Mouse (Mus musculus) mature B cell (primary cell): Measurements from ENCODE around the gene Olfr955.

Source experiments
- in situ Hi-C: fragments of 300-500 bp; cut with MboI; formaldehyde crosslinking; loops from 2 replicates; pipeline ENCODE4 v1.14.3; 2019

The Olfr955 gene

GRCm38 (mm10) chr9:39471844-39472243, at the start of gene Olfr955:
TSS of gene Olfr955 (minus strand) at chr9:39471944.
- in situ Hi-C loops: no loop called here

DNA sequence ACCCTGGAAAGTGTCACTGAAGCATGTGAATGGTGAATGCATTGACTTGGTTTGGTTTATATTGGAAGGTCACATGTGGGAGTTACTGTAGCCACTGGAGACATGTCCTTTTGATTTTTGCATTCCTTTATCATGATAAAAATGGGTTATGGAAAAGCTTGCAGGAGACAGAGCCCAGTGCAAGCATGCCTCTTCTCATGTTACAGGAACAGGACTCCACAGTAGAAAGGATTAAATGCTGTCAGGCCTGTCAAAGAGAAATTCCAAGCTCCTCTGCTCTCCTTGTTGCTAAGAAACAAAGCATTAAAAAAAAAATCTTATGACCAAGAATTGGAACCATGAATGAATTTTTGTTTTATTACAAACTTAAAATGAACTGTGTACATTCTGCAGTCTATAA, 46.9 kb upstream of the Olfr955 start:
- in situ Hi-C loops: no loop called here

- in situ Hi-C loops: no loop called here
These were observed 43.8 kb upstream of the Olfr955 start, which contains the start of gene Olfr957 for GRCm38 (mm10) chr9:39515531-39515930. TSS of gene Olfr957 (minus strand) at chr9:39515809.

- in situ Hi-C loops: no loop called here
These were observed 37.7 kb upstream of the Olfr955 start for GRCm38 (mm10) chr9:39509412-39509811.

GRCm38 (mm10) chr9:39508998-39509397, 37.3 kb upstream of the Olfr955 start:
- in situ Hi-C loops: no loop called here

- in situ Hi-C loops: no loop called here
These were observed 22.2 kb upstream of the Olfr955 start, which contains the start of gene Olfr44 for GRCm38 (mm10) chr9:39493895-39494294. TSS of gene Olfr44 (minus strand) at chr9:39493995.

DNA sequence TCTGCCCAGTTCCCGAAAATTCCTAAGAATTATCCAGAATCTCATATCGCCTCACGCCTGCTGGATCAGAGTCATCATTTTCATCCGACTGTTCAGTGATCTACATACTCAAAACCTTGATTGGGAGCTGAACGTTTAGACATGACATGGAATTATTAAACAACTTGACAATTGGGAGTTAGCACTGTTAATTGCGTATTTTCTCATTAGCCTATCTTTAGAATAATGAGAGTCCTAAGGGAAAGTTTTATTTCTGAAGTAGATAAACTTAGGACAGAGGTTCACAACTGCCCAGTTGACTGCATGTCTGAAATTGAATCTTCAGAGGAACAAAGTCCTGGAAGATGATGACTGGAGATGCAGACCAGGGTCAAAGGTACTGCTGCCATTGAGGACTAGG, 15.3 kb downstream of the Olfr955 start, which contains the start of gene Olfr954:
TSS of gene Olfr954 (plus strand) at position 301 of the 400 bp plus-strand sequence.
- in situ Hi-C loops: no loop called here

DNA sequence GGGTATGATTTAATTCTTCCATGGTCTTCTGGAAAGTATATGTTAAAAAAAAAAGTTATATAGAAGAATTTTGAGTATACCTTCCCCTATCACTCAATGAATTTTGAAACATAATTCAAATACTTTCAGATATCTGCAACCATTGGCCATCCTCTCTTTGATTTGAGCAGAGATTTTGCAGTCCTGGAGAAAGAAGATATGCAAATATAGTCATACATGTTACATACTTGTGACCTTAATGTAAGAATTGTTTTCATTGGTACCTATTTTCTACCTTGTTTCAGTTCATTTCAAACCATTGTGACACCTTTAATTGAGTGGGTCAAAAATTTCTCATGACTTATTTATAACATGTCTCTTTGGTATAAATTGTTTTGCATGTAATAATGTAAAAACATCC, 44.7 kb downstream of the Olfr955 start, which contains the start of gene Olfr952:
TSS of gene Olfr952 (minus strand) at position 101 of the 400 bp plus-strand sequence.
- in situ Hi-C loops: no loop called here
